Mouse (Mus musculus): ENCODE measurements around the gene Rsf1.

- no peak for TF ChIP-seq CTCF (IDR thresholded peaks at IDR 0.05; ENCODE audit: borderline replicate concordance, insufficient read depth, low read depth, low read length)
- TF ChIP-seq POLR2A (IDR thresholded peaks at IDR 0.05; ENCODE audit: borderline replicate concordance, insufficient read depth, low read length) = no peak
Measured at GRCm38 (mm10) chr7:97722278-97722918, 142.7 kb downstream of the Rsf1 start.
